ENCODE assay signal across 8 mouse cellular contexts in the genomic region with DNA sequence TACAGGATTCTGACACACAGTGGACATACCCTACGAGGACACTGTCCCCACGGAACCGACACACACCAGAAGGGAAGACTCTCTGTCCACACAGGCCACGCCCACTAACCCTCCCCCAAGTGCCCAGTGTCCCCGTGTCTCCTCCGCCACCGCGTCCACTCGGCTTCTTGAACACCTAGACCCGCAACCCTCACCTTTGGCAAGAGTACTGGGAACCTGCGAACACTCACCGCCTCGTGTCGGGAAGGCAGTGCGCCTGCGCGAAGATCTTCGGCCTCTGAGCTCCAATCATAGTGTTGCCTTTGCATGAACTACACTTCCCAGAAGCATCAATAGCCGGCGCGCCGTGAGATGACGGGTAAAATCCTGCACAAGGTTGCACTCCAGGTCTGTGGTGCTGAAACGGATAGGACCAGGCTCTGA. TPM values are rescaled to one million over a fixed set of nuclear protein-coding genes. Genes with fewer than 3 reads are reported as not detected.
DNase-seq lines count a peak whose midpoint lies in the region; ATAC-seq and TF ChIP-seq lines count a peak whose summit lies in the region.

No protein-coding gene starts in this region.

- peaks cover 36% of the 10 kb centered on the region for H3K4me1 ChIP-seq in hindbrain, embryonic 10.5 days (replicated peaks)
- peaks cover 10% of the 10 kb centered on the region; the same call in 1 of the 2 replicates for H3K4me1 ChIP-seq in lung, postnatal 0 days (ENCODE audit: insufficient read depth, low read depth, low read length)

- H3K9ac ChIP-seq in lung, postnatal 0 days (replicated peaks; ENCODE audit: low read depth), result peak overlapping the region; percentile 30

- H3K27me3 ChIP-seq in hindbrain, embryonic 10.5 days (ENCODE audit: insufficient read depth, poor library complexity, severe bottlenecking), result no peaks in the 10 kb centered on the region
- no peaks in the 10 kb centered on the region for H3K27me3 ChIP-seq in lung, postnatal 0 days (replicated peaks; ENCODE audit: insufficient read depth, low read length)

- peak; percentile 93 for ATAC-seq in frontal cortex, adult (ENCODE audit: low TSS enrichment)
- peak; percentile 91 for ATAC-seq in lung, postnatal 0 days

- TF ChIP-seq CTCF in lung, postnatal 0 days (IDR thresholded peaks at IDR 0.05), result peak; percentile 37

- peak overlapping the region; percentile 78 for H3K4me3 ChIP-seq in hindbrain, embryonic 10.5 days
- H3K4me3 ChIP-seq in lung, postnatal 0 days (ENCODE audit: low read depth, low read length), result peak overlapping the region; percentile 53

- H3K9me3 ChIP-seq in hindbrain, embryonic 10.5 days, result no peaks in the 10 kb centered on the region
- H3K9me3 ChIP-seq in lung, postnatal 0 days (ENCODE audit: low read length), result no peaks in the 10 kb centered on the region

- H3K4me2 ChIP-seq in lung, postnatal 0 days (replicated peaks; ENCODE audit: low read depth, low read length), result peak overlapping the region; percentile 76

- under 1% methylated on average over 24 of the region's 24 CpGs for WGBS in hindbrain, embryonic 10.5 days
- under 1% methylated on average over 24 of the region's 24 CpGs for WGBS in lung, postnatal 0 days

- H3K27ac ChIP-seq in hindbrain, embryonic 10.5 days, result peak overlapping the region; percentile 85
- no peak overlapping the region for H3K27ac ChIP-seq in lung, postnatal 0 days (ENCODE audit: low read length)

- peaks cover 12% of the 10 kb centered on the region; the same call in 1 of the 2 replicates for H3K36me3 ChIP-seq in hindbrain, embryonic 10.5 days
- no peaks in the 10 kb centered on the region for H3K36me3 ChIP-seq in lung, postnatal 0 days (ENCODE audit: insufficient read depth, low read length)

- TF ChIP-seq EP300 in lung, postnatal 0 days (IDR thresholded peaks at IDR 0.05), result no peak

- peak; percentile 94 for DNase-seq in MN1 (ENCODE audit: low spot score)
- peak; percentile 98 for DNase-seq in cerebellum, adult 9-10 months
- DNase-seq in hindbrain, embryonic 10.5 days (ENCODE audit: low spot score), result peak; percentile 92
- DNase-seq in layer of hippocampus, adult 9-11 months, result peak; percentile 95
- DNase-seq in lung, postnatal 0 days (ENCODE audit: low spot score), result peak; percentile 97
- DNase-seq in ovary, postnatal 14 days (ENCODE audit: low spot score), result peak; percentile 81
- peak; percentile 92 for DNase-seq in thymus, postnatal 14 days

RNA-seq across cellular contexts. Expression of gene Zfp661, which starts 2.4 kb away (rescaled TPM):
- polyA plus RNA-seq in hindbrain, embryonic 10.5 days (2016; fragmentation: Nextera tagmentation; extraction: Ambion mirVana), result 8.0 and 8.3 TPM in 2 replicates
- polyA plus RNA-seq in lung, postnatal 0 days (2015; fragmentation: Nextera tagmentation; extraction: Ambion mirVana), result 2.0 and 2.1 TPM in 2 replicates

RNA-seq across cellular contexts. Expression of gene Mrps5, which starts 2.6 kb away (rescaled TPM):
- polyA plus RNA-seq in hindbrain, embryonic 10.5 days (2016; fragmentation: Nextera tagmentation; extraction: Ambion mirVana), result 158 and 163 TPM in 2 replicates
- 64.1 and 70.1 TPM in 2 replicates for polyA plus RNA-seq in lung, postnatal 0 days (2015; fragmentation: Nextera tagmentation; extraction: Ambion mirVana)

RNA-seq across cellular contexts. Expression of gene Prom2, which starts 43.2 kb away (rescaled TPM):
- 0.65 and 0.85 TPM in 2 replicates for polyA plus RNA-seq in hindbrain, embryonic 10.5 days (2016; fragmentation: Nextera tagmentation; extraction: Ambion mirVana)
- polyA plus RNA-seq in lung, postnatal 0 days (2015; fragmentation: Nextera tagmentation; extraction: Ambion mirVana), result 0.40 and 0.53 TPM in 2 replicates
